Mouse (Mus musculus) monocyte, adult 5-6 weeks (primary cell): ENCODE results near the gene 4933424G06Rik. TPM values are rescaled to one million over a fixed set of nuclear protein-coding genes. Genes with fewer than 3 reads are reported as not detected.

Source experiments
- ATAC-seq: fragments of 153-309, 156-312 bp; replicated peaks from 2 replicates; pipeline ENCODE4 v1.8.0; 2017; ENCODE audit warnings: mild to moderate bottlenecking; ENCODE audit not compliant: low TSS enrichment, insufficient number of reproducible peaks, severe bottlenecking, poor library complexity, low FRiP score
- total RNA-seq: library from RNA; stranded (forward); fragments of 200-1000, 200-491, 200-594 nt; gene quantifications from 3 replicates; pipeline ENCODE4 v1.2.3, GENCODE M21; 2017

4933424G06Rik gene
- total RNA-seq, 1 experiment from 2014 or later, result not detected

- no peak for ATAC-seq
Measured at GRCm38 (mm10) chr1:36806181-36806905, 96.4 kb downstream of the 4933424G06Rik start.

- ATAC-seq, result peak; percentile 48; the same call in 1 of the 2 replicates
Measured at GRCm38 (mm10) chr1:36807086-36807485, 97.1 kb downstream of the 4933424G06Rik start.

Other genes starting within 250 kb of the 4933424G06Rik start
- 16.4 to 17.0 TPM (median 17.0 TPM) in 3 replicates for gene Cnnm4, start 238.5 kb upstream of the 4933424G06Rik start, total RNA-seq
- gene Cnnm3, start 198.3 kb upstream of the 4933424G06Rik start, total RNA-seq, result 3.9 to 11.4 TPM (median 6.2 TPM) in 3 replicates
- gene Ankrd23, start 173.3 kb upstream of the 4933424G06Rik start, total RNA-seq, result 9.4 to 21.2 TPM (median 19.1 TPM) in 3 replicates
- not detected in 3 replicates for gene Gm42417, start 170.7 kb upstream of the 4933424G06Rik start, total RNA-seq
- gene Ankrd39, start 162.7 kb upstream of the 4933424G06Rik start, total RNA-seq, result 4.9 to 7.9 TPM (median 7.6 TPM) in 3 replicates
- 7.7 to 16.7 TPM (median 7.8 TPM) in 3 replicates for gene Sema4c, start 151.8 kb upstream of the 4933424G06Rik start, total RNA-seq
- not detected in 3 replicates for gene Fam178b, start 27.0 kb upstream of the 4933424G06Rik start, total RNA-seq
- gene Cox5b, start 18.7 kb upstream of the 4933424G06Rik start, total RNA-seq, result 276 to 385 TPM (median 284 TPM) in 3 replicates
- gene Actr1b, start 4.3 kb downstream of the 4933424G06Rik start, total RNA-seq, result 43.6 to 76.4 TPM (median 61.1 TPM) in 3 replicates
- gene Zap70, start 51.6 kb downstream of the 4933424G06Rik start, total RNA-seq, result 14.5 to 81.6 TPM (median 14.9 TPM) in 3 replicates
- 29.0 to 54.6 TPM (median 37.3 TPM) in 3 replicates for gene Tmem131, start 233.5 kb downstream of the 4933424G06Rik start, total RNA-seq